Mouse (Mus musculus) left cerebral cortex, postnatal 4 days (tissue): ENCODE data around the gene Itgb2. TPM values are rescaled to one million over a fixed set of nuclear protein-coding genes. Genes with fewer than 3 reads are reported as not detected.
A peak's percentile ranks its signal among the peaks of the same experiment; 100 is the strongest.

Experiments used
- DNase-seq: peaks from one replicate; pipeline ENCODE4 v3.0.0-alpha.2; 2022
- intact Hi-C: fragments of 180-260 bp; cut with DNase I; formaldehyde crosslinking; loops from one replicate; pipeline ENCODE4 v1.15.1; 2025
- total RNA-seq, 2 experiments: library from RNA; stranded (reverse); gene quantifications; 2 replicates each; pipeline ENCODE4 v1.2.3; 2021

Itgb2 gene
- total RNA-seq, 2 experiments from 2014 or later, result 1.7 to 2.2 TPM

DNA sequence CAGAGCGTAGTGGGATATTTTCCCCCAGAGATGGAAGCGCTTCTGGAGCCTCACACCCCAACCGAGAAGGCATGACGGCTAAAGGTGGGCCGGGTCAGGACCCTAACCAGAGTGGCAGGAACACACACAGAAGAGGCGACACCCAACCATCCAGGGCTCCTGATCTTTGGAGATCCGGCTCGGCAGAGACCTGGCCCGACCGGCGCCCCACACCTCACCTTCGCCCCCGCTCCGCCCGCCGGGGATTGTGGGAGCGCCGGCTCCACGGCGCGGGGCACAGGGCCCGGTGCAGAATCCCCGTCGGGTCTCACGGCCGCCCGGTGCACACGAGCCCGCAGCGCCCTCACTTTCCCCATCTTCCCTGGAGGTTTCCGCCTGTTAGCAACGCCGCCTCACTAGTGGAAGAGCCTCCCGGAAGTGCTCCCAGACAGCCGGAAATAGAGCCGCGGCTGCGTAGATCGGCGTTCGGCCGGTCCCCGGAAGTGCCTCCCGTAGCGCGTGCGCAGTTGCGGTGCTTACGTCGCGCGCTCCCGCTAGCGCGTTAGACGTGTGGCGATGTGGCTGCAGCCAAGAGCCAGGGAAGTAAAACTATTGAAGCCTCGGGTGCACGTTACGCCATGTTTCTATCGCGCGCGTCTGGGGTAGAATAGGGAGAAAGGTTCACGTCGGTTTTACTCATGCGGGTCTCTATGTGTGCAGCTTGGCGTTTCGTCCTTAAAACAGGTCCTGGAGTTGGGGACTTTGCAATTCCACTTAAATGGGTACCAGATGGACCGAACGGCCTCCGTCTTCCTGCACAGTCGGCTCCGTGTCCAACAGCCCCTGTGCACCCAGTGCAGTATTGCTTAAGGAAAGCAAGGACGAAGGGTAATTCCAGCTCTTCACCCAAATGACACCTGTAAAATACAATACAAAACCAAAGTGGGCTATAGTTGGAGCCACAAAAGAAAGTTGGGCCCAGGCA is 14.4 kb upstream of the Itgb2 start, which contains the start of gene Fam207a:
Gene Fam207a (minus strand): TSS at position 401 of the 964 bp plus-strand sequence.
- intact Hi-C loops, result loop anchor here (5.0 kb wide), 1 partner anchor 52 kb away; no protein-coding TSS in a partner anchor
- DNase-seq, result peak; percentile 95

DNA sequence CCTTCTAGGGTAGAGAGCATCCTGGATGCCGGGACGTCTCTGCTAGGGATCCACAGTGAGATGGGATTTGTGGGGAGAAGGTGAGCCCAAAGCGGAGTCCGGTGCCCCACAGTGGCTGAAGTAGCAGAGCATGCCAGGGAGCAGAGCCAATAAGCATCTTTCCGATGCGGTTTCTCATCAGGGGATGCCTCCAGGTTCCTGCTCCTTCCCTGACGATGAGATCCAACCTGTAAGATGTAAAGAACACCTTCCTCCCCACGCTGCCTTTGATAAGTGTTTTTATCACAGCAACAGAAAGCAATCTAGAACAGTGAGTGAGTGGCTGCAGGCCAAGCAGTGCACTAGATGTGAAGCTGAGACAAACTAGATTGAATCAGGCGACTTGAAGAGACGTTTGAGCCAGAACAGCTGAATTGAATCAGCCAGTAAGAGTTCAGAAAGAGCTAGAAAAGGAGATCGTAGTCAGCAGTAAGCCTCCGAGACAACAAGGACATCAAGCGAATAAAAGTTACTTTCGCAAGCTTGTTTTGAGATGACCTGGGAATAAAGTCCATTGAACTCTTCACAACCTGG is 13.6 kb upstream of the Itgb2 start:
- DNase-seq, result no peak
- intact Hi-C loops, result loop anchor here (5.0 kb wide), 1 partner anchor 51 kb away; no protein-coding TSS in a partner anchor

GRCm38 (mm10) chr10:77517066-77517620 is 12.9 kb upstream of the Itgb2 start:
- peak; percentile 68 for DNase-seq
- intact Hi-C loops, result loop anchor here (5.0 kb wide), 1 partner anchor 50 kb away; no protein-coding TSS in a partner anchor

DNA sequence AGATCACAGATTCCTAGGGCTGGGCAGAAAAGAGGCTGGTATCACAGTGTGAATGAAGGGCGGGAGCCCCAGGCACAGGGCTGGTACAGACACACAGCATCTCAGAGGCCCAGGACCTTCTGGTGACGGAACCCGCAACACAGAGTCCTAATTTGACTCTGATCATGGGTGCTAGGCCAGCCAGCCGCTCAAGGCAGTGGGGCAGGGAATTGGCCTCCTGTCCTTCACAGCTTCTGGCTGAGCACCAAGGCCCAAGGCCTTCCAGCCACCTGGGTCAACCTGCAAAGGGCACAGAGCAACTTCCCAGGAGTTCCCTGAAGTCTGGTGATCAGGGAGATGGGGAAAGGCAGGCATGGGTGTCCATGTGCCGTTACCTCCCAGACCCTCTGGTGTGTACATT is 12.3 kb upstream of the Itgb2 start:
- DNase-seq, result no peak
- intact Hi-C loops, result loop anchor here (5.0 kb wide), 1 partner anchor 50 kb away; no protein-coding TSS in a partner anchor

GRCm38 (mm10) chr10:77519191-77519590 is 10.9 kb upstream of the Itgb2 start:
- no peak for DNase-seq
- intact Hi-C loops, result loop anchor here (5.0 kb wide), 1 partner anchor 48 kb away; no protein-coding TSS in a partner anchor

- intact Hi-C loops, result no loop called here
- no peak for DNase-seq
Observed at GRCm38 (mm10) chr10:77520497-77520896, 9.6 kb upstream of the Itgb2 start.

- DNase-seq, result no peak
- intact Hi-C loops, result no loop called here
Observed at GRCm38 (mm10) chr10:77522021-77522731, 7.9 kb upstream of the Itgb2 start.

- no peak for DNase-seq
- intact Hi-C loops, result no loop called here
Observed at GRCm38 (mm10) chr10:77522746-77523145, 7.3 kb upstream of the Itgb2 start.

- DNase-seq, result no peak
- intact Hi-C loops, result no loop called here
Observed at GRCm38 (mm10) chr10:77523321-77523720, 6.7 kb upstream of the Itgb2 start.

DNA sequence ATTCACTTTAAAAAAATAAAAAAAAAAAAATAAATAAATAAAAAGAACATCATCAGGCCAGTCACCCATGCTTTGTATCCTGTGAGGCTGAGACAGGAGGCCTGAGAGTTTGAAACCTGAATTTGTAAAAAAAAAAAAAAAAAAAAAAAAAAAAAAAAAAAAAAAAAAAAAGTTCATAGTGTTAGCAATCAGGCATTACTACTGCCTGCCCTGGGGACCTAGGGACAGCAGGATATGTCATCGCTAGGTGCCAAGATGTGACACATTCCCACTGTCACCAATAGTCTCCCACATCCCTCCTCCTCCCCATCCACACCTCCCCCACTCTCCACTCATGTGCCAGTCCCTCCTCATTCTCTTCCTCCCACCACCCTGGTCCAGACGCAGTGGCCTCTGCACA is 3.6 kb upstream of the Itgb2 start:
- intact Hi-C loops, result no loop called here
- DNase-seq, result no peak

DNA sequence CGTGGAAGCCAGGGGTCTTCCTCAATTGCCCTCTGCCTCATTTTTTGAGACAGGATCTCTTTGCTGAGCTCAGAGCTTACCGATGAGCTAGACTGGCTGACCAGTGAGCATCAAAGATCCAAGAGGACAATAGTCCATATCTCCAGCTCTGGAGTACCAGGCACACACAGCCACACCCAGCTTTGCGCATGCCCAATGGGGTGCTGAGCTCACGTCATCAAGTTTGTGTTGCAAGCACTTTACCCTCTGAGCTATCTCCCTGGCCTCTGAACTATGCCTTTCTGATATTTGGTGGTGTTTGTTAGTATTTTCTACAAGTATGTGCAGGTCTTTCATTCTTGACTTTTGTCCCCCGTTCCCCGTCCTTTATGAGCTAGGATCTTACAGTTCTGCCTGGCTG is 1.4 kb upstream of the Itgb2 start:
- no peak for DNase-seq
- intact Hi-C loops, result no loop called here

DNA sequence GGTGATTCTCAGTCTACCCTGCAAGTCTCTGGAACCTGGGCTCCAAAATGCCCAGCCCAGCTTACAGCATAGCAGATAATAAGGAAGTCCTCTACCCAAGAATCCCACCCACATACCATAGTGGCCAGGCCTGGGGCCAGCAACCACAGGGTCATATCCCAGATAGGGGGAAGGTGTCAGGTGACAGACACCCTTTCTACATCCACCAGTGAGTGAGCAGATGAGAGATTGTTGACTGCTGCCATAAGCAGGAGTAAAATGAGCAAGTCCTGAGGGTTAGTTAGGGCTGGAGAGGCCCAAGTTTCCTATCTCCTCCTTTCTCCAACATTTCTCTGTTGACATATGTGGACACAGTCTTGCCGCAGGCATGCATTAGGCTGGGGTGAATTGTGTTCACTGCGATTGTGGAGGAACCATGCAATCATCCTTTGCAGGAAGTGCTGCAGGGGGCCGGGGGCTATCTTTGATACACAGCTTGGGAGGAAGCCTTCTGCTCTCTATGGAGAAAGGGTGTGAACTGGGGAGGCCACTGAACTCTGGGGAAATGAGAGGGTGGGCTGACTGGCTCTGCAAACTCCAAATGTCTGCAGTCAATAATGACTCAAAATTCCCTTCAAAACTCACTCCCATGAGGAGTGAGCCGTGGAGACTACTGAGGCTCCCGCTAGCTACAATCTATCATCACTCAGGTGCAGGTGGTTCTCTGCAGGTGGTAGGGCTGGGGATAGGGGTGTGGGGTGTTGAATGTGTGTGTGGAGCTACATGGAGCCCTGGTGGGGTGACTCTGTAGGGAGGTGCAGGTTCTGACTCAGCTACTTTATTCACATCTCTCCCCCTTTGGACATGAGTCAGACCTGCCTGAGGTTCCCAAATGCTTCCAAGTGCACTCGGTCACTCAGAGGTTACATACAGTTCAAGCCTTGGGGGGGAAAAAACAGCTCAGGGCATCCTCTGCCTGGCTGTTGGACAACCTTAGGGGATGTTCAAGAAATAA is 1.3 kb downstream of the Itgb2 start:
- intact Hi-C loops, result no loop called here
- DNase-seq, result no peak

GRCm38 (mm10) chr10:77532020-77532413 is 2.0 kb downstream of the Itgb2 start:
- no peak for DNase-seq
- intact Hi-C loops, result no loop called here

GRCm38 (mm10) chr10:77536727-77537126 is 6.7 kb downstream of the Itgb2 start:
- intact Hi-C loops, result no loop called here

DNA sequence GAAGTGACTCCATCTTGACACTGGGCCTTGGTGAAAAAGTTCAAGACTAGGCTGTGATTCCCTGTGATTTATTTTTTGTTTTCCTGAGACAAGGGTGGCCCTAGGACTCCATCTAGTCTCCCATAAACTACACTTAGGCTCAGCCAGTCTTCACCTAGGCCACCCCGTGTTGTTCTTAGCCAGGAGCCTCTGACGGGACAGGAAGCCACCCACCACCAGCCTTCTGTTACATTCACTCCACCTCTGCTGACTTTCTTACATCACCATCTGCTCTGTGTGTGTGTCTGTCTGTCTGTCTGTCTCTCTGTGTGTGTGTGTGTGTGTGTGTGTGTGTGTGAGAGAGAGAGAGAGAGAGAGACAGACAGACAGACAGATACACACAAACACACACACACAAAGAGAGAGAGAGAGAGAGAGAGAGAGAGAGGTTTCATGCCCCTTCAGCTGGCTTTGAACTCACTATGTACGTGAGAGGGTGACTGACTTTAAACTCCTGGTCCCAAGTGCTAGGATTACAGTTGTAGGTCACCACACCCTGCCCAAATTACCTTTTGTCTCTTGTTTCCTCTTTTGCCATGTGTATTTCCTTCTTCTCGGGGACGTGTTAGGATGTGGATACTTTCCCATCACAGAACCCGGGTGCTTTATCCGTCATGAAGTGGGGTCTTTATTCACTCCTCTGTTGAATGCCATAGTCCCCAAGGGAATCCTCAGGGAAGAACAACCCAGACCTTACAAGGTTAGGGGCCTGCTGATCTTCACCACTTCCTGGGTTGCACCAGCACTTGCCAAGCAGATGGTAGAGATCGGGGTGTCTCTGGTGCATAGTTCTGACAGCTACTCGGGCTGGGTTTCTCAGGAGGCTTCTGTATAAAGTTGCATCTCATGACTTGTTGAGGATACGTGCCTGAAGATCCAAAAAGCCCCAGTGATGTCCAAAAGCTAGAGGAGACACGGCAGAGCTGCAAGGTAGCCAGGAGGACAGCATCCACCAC is 7.5 kb downstream of the Itgb2 start:
- intact Hi-C loops, result no loop called here
- DNase-seq, result no peak

More at GRCm38 (mm10) chr10:77536727-77537126, 6.7 kb downstream of the Itgb2 start:
- no peak for DNase-seq

- intact Hi-C loops, result no loop called here
- no peak for DNase-seq
Observed at GRCm38 (mm10) chr10:77539320-77539945, 9.4 kb downstream of the Itgb2 start.

GRCm38 (mm10) chr10:77540576-77541102 is 10.6 kb downstream of the Itgb2 start:
- intact Hi-C loops, result loop anchor here (10.0 kb wide), 1 partner anchor 344 kb away; no protein-coding TSS in a partner anchor

More at GRCm38 (mm10) chr10:77540576-77541102, 10.6 kb downstream of the Itgb2 start:
- DNase-seq, result no peak
